Mouse (Mus musculus): ENCODE measurements at regions not wholly inside any gene's neighbourhood (a gene's known extent, or its start where the extent isn't known, plus 50 kb on each side); places are given as distances from the start of the nearest gene placed in this dataset.

GRCm38 (mm10) chr2:30525295-30525694 lies 51.3 kb upstream of the Ier5l start:
- no peak for DNase-seq

GRCm38 (mm10) chr2:30525831-30526230 lies 51.8 kb upstream of the Ier5l start:
- DNase-seq = no peak

- DNase-seq = no peak
Measured at GRCm38 (mm10) chr2:30527495-30527894, 53.5 kb upstream of the Ier5l start.

GRCm38 (mm10) chr2:30532948-30533347 lies 58.9 kb upstream of the Ier5l start:
- no peak for DNase-seq

GRCm38 (mm10) chr2:30533367-30533766 lies 59.3 kb upstream of the Ier5l start:
- no peak for DNase-seq

GRCm38 (mm10) chr2:30534485-30534884 lies 60.4 kb upstream of the Cstad start:
- no peak for DNase-seq

- no peak for DNase-seq
Measured at GRCm38 (mm10) chr2:30539305-30539704, 55.5 kb upstream of the Cstad start.

GRCm38 (mm10) chr2:30541541-30541940 lies 53.3 kb upstream of the Cstad start:
- no peak for DNase-seq

GRCm38 (mm10) chr2:30544782-30545435 lies 49.9 kb upstream of the Cstad start:
- peak; percentile 85 to 91 for DNase-seq
